Mouse (Mus musculus) C2C12 (cell line): Measurements from ENCODE around the gene Frmd6. TPM values are rescaled to one million over a fixed set of nuclear protein-coding genes. Genes with fewer than 3 reads are reported as not detected.

Experiments
- H3K27me3 ChIP-seq: one replicate; pipeline ENCODE4 v1.6.1; 2011; ENCODE audit not compliant: control insufficient read depth, insufficient read depth, insufficient read length
- H3K36me3 ChIP-seq: one replicate; pipeline ENCODE4 v1.6.1; 2011; ENCODE audit not compliant: control insufficient read depth, insufficient read depth
- H3K4me3 ChIP-seq: one replicate; pipeline ENCODE4 v1.5.1; 2011; ENCODE audit warnings: mild to moderate bottlenecking, control low read depth; ENCODE audit not compliant: poor library complexity, insufficient read depth, severe bottlenecking
- H3K79me2 ChIP-seq: one replicate; pipeline ENCODE4 v1.6.1; 2011; ENCODE audit not compliant: control insufficient read depth, insufficient read depth
- H3K79me3 ChIP-seq: one replicate; pipeline ENCODE4 v1.6.1; 2011; ENCODE audit warnings: low read depth, control low read depth
- H3ac ChIP-seq: one replicate; pipeline ENCODE3; 2011; ENCODE audit warnings: low read depth; ENCODE audit not compliant: control insufficient read depth, insufficient read length
- CEBPB ChIP-seq: IDR thresholded peaks from one replicate; pipeline ENCODE4 v1.6.1; 2011; ENCODE audit warnings: low read depth, mild to moderate bottlenecking, control low read depth, moderate library complexity
- CTCF ChIP-seq: IDR thresholded peaks from one replicate; pipeline ENCODE4 v1.5.1; 2011; ENCODE audit not compliant: control insufficient read depth, insufficient read depth, insufficient read length
- FOSL1 ChIP-seq: IDR thresholded peaks from one replicate; pipeline ENCODE4 v1.8.0; 2011; ENCODE audit warnings: mild to moderate bottlenecking, low read length; ENCODE audit not compliant: poor library complexity, insufficient read depth, severe bottlenecking
- MAX ChIP-seq: IDR thresholded peaks from one replicate; pipeline ENCODE4 v1.6.1; 2011; ENCODE audit warnings: mild to moderate bottlenecking, control low read depth
- MYOD1 ChIP-seq: IDR thresholded peaks from one replicate; pipeline ENCODE4 v1.6.1; 2011; ENCODE audit warnings: low read depth; ENCODE audit not compliant: control insufficient read depth, insufficient read length
- MYOG ChIP-seq: IDR thresholded peaks from one replicate; pipeline ENCODE4 v1.6.1; 2011; ENCODE audit not compliant: control insufficient read depth, insufficient read length; ENCODE audit errors: extremely low read depth
- USF1 ChIP-seq: IDR thresholded peaks from one replicate; pipeline ENCODE4 v1.6.1; 2011; ENCODE audit warnings: low read depth, mild to moderate bottlenecking, control low read depth, moderate library complexity
- polyA plus RNA-seq: library from polyadenylated mRNA; unstranded; fragments of >200 nt; fragmentation: generic; extraction: Trizol; gene quantifications from one replicate; pipeline ENCODE4 v1.2.1, GENCODE M21; 2012; ENCODE audit warnings: missing spikeins

Frmd6 gene
- polyA plus RNA-seq, 1 experiment, result 29.2 TPM

GRCm38 (mm10) chr12:70794543-70795388 lies 30.5 kb upstream of the Frmd6 start:
- no peak overlapping the region for H3K4me3 ChIP-seq
- no peak overlapping the region for H3ac ChIP-seq
- H3K36me3 ChIP-seq, result no peaks in the 10 kb centered on the region
- H3K79me2 ChIP-seq, result no peaks in the 10 kb centered on the region
- H3K27me3 ChIP-seq, result no peaks in the 10 kb centered on the region
- TF ChIP-seq FOSL1 (peak; percentile 49), MYOG (no peak), MAX (peak; percentile 92), MYOD1 (peak; percentile 37)
- no peaks in the 10 kb centered on the region for H3K79me3 ChIP-seq

GRCm38 (mm10) chr12:70795389-70795711 lies 30.0 kb upstream of the Frmd6 start:
- TF ChIP-seq CEBPB (peak; percentile 91), MYOG (no peak)

DNA sequence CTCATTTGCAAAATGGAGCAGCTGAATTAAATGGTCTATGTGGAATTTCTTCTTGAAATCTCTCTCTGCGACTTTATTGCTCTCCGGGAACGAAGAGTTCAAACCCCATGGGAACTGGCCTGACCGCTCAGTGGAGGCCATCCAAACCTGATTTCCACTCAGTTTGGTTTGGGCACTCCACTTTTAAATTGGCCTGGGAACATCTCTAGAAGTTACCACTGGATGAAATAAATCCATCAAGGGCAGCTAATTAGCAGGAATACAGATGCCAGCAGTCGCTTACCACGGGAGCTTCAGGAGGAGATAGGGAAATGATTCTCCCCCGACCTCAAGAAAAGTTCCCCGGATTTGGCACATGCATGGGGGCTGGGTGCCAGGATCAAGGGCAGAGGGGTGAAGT lies 26.8 kb upstream of the Frmd6 start:
- H3K79me2 ChIP-seq, result no peaks in the 10 kb centered on the region
- no peaks in the 10 kb centered on the region for H3K27me3 ChIP-seq
- TF ChIP-seq MAX (no peak), MYOD1 (no peak), CEBPB (no peak), FOSL1 (no peak), CTCF (no peak), MYOG (no peak), USF1 (no peak)
- H3K36me3 ChIP-seq, result no peaks in the 10 kb centered on the region
- H3K79me3 ChIP-seq, result no peaks in the 10 kb centered on the region
- H3ac ChIP-seq, result no peak overlapping the region
- no peak overlapping the region for H3K4me3 ChIP-seq

More at GRCm38 (mm10) chr12:70795389-70795711, 30.0 kb upstream of the Frmd6 start:
- H3K79me2 ChIP-seq, result no peaks in the 10 kb centered on the region
- H3K79me3 ChIP-seq, result no peaks in the 10 kb centered on the region
- no peak overlapping the region for H3ac ChIP-seq
- H3K36me3 ChIP-seq, result no peaks in the 10 kb centered on the region
- no peaks in the 10 kb centered on the region for H3K27me3 ChIP-seq
- no peak overlapping the region for H3K4me3 ChIP-seq

DNA sequence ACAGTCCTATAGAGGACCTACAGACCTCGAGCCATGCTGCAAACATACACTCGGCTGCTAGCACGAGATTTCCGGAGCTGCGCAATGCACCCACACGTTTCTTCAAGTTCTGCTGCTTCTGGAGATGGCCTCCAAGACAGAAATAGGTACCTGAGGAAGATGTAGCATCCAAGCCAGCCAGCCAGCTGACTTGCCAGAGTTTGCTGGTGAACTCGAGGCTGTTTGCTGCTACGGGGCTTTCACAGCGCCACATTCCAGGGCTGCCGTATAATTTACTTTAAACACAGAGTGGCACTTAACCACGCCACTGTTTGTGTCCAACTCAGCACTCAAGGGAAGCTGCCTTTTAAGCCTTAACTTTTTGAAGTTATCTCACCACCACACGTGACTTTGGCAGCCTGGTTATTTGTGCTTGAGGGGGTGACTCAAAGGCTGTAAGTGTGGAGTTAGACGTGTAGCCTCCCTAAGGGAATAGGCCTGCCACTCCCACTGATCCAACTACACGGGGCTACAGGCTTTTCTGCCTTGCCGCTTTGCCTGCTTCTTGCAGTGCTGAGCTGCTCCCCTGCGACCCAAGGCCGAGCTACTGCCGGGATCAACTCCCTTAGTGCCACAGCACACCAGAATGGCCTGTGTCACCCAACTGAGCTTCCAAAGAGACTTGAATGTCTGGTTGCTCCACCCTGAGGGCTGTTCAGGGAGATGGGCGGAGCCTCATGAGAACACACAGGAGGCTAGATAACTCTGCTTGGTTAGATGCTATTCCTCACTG lies 25.9 kb upstream of the Frmd6 start:
- H3K4me3 ChIP-seq, result no peak overlapping the region
- H3ac ChIP-seq, result peak overlapping the region; percentile 2

GRCm38 (mm10) chr12:70800086-70800485 lies 25.2 kb upstream of the Frmd6 start:
- TF ChIP-seq MAX (no peak), FOSL1 (no peak)
- no peaks in the 10 kb centered on the region for H3K36me3 ChIP-seq
- H3K79me3 ChIP-seq, result no peaks in the 10 kb centered on the region
- no peak overlapping the region for H3K4me3 ChIP-seq
- H3K27me3 ChIP-seq, result no peaks in the 10 kb centered on the region
- no peaks in the 10 kb centered on the region for H3K79me2 ChIP-seq
- H3ac ChIP-seq, result no peak overlapping the region

More for the DNA sequence above, 25.9 kb upstream of the Frmd6 start:
- Histone ChIP-seq H3K27me3 (no peaks in the 10 kb centered on the region), H3K36me3 (no peaks in the 10 kb centered on the region), H3K79me3 (no peaks in the 10 kb centered on the region), H3K79me2 (no peaks in the 10 kb centered on the region)
- peak; percentile 95 for TF ChIP-seq USF1
- TF ChIP-seq MYOG, result no peak
- peak; percentile 72 for TF ChIP-seq MAX
- no peak for TF ChIP-seq MYOD1

DNA sequence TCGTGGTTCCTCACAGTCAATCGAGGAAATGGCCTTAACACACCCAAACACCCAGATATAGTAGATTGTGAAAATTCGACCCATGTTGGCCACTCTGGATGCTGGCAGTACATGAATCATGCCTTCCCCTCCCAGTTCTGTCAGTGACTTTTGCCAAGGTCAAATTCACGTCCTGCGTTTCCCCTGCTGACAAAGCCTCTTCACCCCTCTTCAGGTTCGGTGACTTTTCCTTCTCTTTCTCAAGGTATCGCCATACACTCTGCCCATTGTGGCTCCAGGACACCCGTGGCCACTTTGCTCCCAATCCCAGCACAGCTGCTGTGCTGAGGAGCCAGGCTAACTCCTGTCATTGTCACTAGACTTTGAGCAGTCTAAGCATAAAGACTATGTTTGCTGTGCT lies 24.0 kb upstream of the Frmd6 start:
- Histone ChIP-seq H3K79me2 (no peaks in the 10 kb centered on the region), H3K36me3 (no peaks in the 10 kb centered on the region), H3ac (no peak overlapping the region), H3K79me3 (no peaks in the 10 kb centered on the region), H3K27me3 (no peaks in the 10 kb centered on the region), H3K4me3 (no peak overlapping the region)
- TF ChIP-seq MAX, result no peak
- no peak for TF ChIP-seq CTCF
- TF ChIP-seq CEBPB, result no peak
- TF ChIP-seq USF1, result no peak
- no peak for TF ChIP-seq MYOD1
- no peak for TF ChIP-seq FOSL1
- no peak for TF ChIP-seq MYOG
